Mouse (Mus musculus) neural tube, embryonic 12.5 days (tissue): Measurements from ENCODE around the gene BC049715. TPM values are rescaled to one million over a fixed set of nuclear protein-coding genes. Genes with fewer than 3 reads are reported as not detected.

Experiments used
- ATAC-seq: fragments of 200-750 bp; cut with Nextera tagmentation; 2 replicates; pipeline ENCODE4 v1.8.0; 2017; ENCODE audit warnings: low read depth, mild to moderate bottlenecking, moderate TSS enrichment, moderate library complexity; ENCODE audit not compliant: low FRiP score
- H3K27ac ChIP-seq: fragments of 300-500 bp; sonication (generic); 2 replicates; pipeline ENCODE4 v1.5.1; 2016
- H3K27me3 ChIP-seq: fragments of 300-500 bp; sonication (generic); replicated peaks from 2 replicates; pipeline ENCODE4 v1.6.1; 2016; ENCODE audit warnings: mild to moderate bottlenecking
- H3K36me3 ChIP-seq: fragments of 300-500 bp; sonication (generic); 2 replicates; pipeline ENCODE4 v1.6.1; 2016; ENCODE audit warnings: mild to moderate bottlenecking
- H3K4me1 ChIP-seq: fragments of 300-500 bp; sonication (generic); 2 replicates; pipeline ENCODE4 v1.6.1; 2016
- H3K4me2 ChIP-seq: fragments of 300-500 bp; sonication (generic); replicated peaks from 2 replicates; pipeline ENCODE4 v1.6.1; 2016; ENCODE audit warnings: mild to moderate bottlenecking
- H3K4me3 ChIP-seq: fragments of 300-500 bp; sonication (generic); 2 replicates; pipeline ENCODE4 v1.5.1; 2016
- H3K9ac ChIP-seq: fragments of 300-500 bp; sonication (generic); 2 replicates; pipeline ENCODE4 v1.6.1; 2016; ENCODE audit warnings: mild to moderate bottlenecking
- H3K9me3 ChIP-seq: fragments of 300-500 bp; sonication (generic); 2 replicates; pipeline ENCODE4 v1.6.1; 2016; ENCODE audit warnings: mild to moderate bottlenecking
- WGBS: fragments of 180-500 bp; shearing (Covaris S2); methylation state at CpG from one replicate; pipeline ENCODE4 v1.1.7; 2016; 5-methylcytosine and 5-hydroxymethylcytosine counted together
- microRNA-seq: library from miRNA; unstranded; fragments of <30 nt; microRNA quantifications from one replicate; pipeline ENCODE4, GENCODE M21; 2017
- polyA plus RNA-seq: library from polyadenylated mRNA; unstranded; fragments of >200 nt; fragmentation: Nextera tagmentation; extraction: Ambion mirVana; gene quantifications from 2 replicates; pipeline ENCODE4 v1.2.1, GENCODE M21; 2016

Gene BC049715
- polyA plus RNA-seq, 1 experiment from 2014 or later, result 1.1 TPM

GRCm38 (mm10) chr6:136887854-136888253 is 60.4 kb downstream of the BC049715 start:
- no peaks in the 10 kb centered on the region for H3K27me3 ChIP-seq
- no peak for ATAC-seq
- no peaks in the 10 kb centered on the region for H3K4me1 ChIP-seq
- no peaks in the 10 kb centered on the region for H3K9me3 ChIP-seq
- no peak overlapping the region for H3K4me3 ChIP-seq
- H3K36me3 ChIP-seq, result no peaks in the 10 kb centered on the region
- H3K9ac ChIP-seq, result no peak overlapping the region
- WGBS, result 74% methylated on average over 9 of the region's 9 CpGs
- H3K27ac ChIP-seq, result no peak overlapping the region
- H3K4me2 ChIP-seq, result no peak overlapping the region

- H3K4me2 ChIP-seq, result no peak overlapping the region
- H3K9me3 ChIP-seq, result no peaks in the 10 kb centered on the region
- H3K4me1 ChIP-seq, result no peaks in the 10 kb centered on the region
- WGBS, result 90% methylated on average over 6 of the region's 6 CpGs
- no peak for ATAC-seq
- no peak overlapping the region for H3K4me3 ChIP-seq
- H3K36me3 ChIP-seq, result no peaks in the 10 kb centered on the region
- H3K27me3 ChIP-seq, result no peaks in the 10 kb centered on the region
- no peak overlapping the region for H3K27ac ChIP-seq
- H3K9ac ChIP-seq, result no peak overlapping the region
Measured at GRCm38 (mm10) chr6:136889067-136889466, 61.6 kb downstream of the BC049715 start.

GRCm38 (mm10) chr6:136889554-136889953 is 62.1 kb downstream of the BC049715 start:
- Histone ChIP-seq H3K9ac (no peak overlapping the region), H3K9me3 (no peaks in the 10 kb centered on the region), H3K4me1 (no peaks in the 10 kb centered on the region), H3K27ac (no peak overlapping the region), H3K36me3 (no peaks in the 10 kb centered on the region), H3K4me2 (no peak overlapping the region), H3K27me3 (no peaks in the 10 kb centered on the region), H3K4me3 (no peak overlapping the region)
- 92% methylated on average over 6 of the region's 6 CpGs for WGBS
- no peak for ATAC-seq

Small RNAs within 50 kb of the gene (microRNA-seq; reads per million reads assigned to microRNA genes)
- not detected for gene Gm44364

Other genes starting within 250 kb of the BC049715 start
- 1.3 and 2.0 TPM in 2 replicates for gene Plbd1, start 165.7 kb upstream of the BC049715 start, polyA plus RNA-seq
- gene Gucy2c, start 45.9 kb upstream of the BC049715 start, polyA plus RNA-seq, result 0.20 and 0.41 TPM in 2 replicates
- 0.45 and 0.67 TPM in 2 replicates for gene Hist4h4, start 23.2 kb upstream of the BC049715 start, polyA plus RNA-seq
- 123 and 127 TPM in 2 replicates for gene H2afj, start 19.4 kb upstream of the BC049715 start, polyA plus RNA-seq
- 113 and 115 TPM in 2 replicates for gene Wbp11, start 607 bp downstream of the BC049715 start, polyA plus RNA-seq
- gene Smco3, start 7.8 kb downstream of the BC049715 start, polyA plus RNA-seq, result 0.29 and 1.5 TPM in 2 replicates
- gene Art4, start 30.1 kb downstream of the BC049715 start, polyA plus RNA-seq, result 0.51 and 0.86 TPM in 2 replicates
- gene Mgp, start 48.2 kb downstream of the BC049715 start, polyA plus RNA-seq, result 8.8 and 13.0 TPM in 2 replicates
- gene Erp27, start 94.6 kb downstream of the BC049715 start, polyA plus RNA-seq, result not detected in 2 replicates
- not detected in 2 replicates for gene Pde6h, start 96.2 kb downstream of the BC049715 start, polyA plus RNA-seq
- gene Arhgdib, start 114.3 kb downstream of the BC049715 start, polyA plus RNA-seq, result 21.6 and 22.7 TPM in 2 replicates